Mouse (Mus musculus) CH12F3 (cell line): ENCODE results near the gene AW822073.
"Not testable (repeated sequence)": the region's sequence is repeated elsewhere in the genome, so short reads cannot be mapped to it uniquely, and the experiment has no call there.

Experiments
- in situ Hi-C: fragments of 300-500 bp; cut with MboI; formaldehyde crosslinking; loops from 2 replicates; pipeline ENCODE4 v1.14.3; 2020; ENCODE audit warnings: low sequenced_read_pairs

AW822073 gene

DNA sequence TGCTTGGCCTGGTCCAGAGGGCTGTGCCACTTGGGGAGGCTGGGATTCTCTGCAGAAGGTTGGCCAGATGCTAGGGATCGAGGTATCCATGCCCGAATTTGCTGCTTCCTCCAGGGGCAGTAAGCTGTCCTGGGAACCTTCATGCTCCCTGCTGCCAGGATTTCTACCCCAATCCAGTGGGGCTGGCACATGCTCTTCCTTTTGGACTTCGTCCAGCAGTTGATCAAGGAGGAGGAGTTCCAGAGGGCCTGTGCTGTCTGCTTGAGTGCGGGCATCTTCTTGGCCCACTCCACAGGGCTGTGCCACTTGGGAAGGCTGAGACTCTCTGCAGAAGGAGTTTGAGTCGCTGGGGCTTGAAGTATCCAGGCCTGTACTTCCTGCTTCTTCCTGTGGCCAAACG, 1.6 kb downstream of the AW822073 start:
- in situ Hi-C loops: not testable (repeated sequence)

DNA sequence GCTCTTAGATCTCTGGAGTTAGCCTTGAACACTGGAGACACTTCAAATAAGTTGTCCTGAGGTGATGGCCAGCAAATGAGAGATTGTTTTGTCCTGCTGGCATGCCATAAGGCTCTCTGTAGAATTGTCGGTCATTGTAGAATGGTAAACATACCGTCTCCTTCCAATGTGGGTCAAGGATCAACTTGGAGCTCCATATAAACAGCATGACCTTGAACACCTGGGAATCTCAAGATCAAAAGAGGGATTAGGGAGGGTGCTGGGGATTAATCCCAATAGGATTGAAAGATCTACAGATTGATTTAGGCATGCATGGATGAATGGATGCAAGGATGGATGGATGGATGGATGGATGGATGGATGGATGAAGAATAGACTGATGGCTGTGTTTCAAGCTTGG, 3.2 kb downstream of the AW822073 start:
- in situ Hi-C loops: not testable (repeated sequence)

DNA sequence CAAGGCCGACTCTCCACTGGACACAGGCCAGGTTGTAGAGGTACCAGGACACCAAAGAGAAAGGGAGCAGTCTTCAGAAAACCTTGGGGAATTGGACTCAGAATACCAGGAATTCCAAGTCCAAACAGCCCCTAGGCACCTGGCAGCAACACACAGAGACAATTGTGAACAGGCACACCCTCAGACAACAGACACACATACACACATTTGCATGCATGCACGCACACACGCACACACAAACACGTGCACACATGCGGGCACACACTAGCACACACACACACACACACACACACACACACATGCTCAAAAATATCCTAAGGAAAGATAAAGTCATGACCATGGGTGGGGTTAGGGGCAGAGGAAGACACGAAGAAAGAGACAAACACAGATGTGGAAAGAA, 4.0 kb downstream of the AW822073 start:
- in situ Hi-C loops: no loop called here

DNA sequence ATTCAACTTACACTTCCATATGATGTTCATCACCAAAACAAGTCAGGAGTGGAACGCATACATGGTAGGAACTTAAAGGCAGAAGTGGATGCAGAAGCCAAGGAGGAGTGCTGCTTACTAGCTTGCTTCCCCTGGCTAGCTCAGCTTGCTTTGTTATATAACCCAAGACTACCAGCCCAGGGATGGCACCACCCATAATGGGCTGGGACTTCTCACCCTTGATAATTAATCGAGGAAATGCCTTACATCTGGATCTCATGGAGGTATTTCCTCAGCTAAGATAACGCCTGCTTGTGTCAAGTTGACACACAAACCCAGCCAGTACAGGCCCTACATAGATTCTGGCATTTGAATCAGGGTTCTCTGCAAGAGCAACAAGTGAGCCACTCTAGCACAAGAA, 7.4 kb downstream of the AW822073 start:
- in situ Hi-C loops: no loop called here

DNA sequence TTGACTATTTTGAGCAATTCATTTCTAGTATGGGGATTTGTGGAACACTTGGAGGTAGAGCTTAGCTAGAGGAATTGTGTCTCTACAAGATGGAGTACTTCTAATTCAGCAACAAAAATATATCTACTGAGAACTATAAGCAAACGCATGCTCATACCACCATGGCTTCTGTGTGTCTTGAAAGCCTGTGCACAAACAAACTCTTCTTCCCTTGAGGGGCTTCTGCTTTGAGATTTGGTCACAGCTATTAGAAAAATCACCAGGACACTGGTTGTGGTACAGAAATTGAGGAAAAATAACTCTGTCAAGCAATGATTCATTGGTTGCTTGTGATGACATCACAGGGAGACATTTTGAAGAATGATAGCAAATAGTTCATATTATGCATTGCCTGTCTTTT, 9.4 kb downstream of the AW822073 start:
- in situ Hi-C loops: no loop called here

DNA sequence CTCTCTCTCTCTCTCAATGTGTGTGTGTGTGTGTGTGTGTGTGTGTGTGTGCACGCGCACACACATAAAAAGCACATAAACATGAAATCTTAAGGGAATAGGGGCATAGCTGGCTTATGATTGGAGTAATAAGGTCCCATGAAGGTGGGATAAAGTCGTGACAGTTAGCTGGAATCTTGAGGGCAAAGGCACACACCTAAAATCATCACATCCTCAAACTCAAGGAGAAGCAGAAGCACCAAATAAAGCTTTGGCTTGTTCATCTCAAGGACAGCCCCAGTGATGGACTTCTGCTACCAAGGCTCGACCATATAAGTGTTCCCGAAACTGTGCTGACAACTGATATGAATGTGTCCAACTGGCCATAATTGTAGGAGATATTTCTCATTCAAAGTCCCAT, 9.8 kb downstream of the AW822073 start:
- in situ Hi-C loops: no loop called here

DNA sequence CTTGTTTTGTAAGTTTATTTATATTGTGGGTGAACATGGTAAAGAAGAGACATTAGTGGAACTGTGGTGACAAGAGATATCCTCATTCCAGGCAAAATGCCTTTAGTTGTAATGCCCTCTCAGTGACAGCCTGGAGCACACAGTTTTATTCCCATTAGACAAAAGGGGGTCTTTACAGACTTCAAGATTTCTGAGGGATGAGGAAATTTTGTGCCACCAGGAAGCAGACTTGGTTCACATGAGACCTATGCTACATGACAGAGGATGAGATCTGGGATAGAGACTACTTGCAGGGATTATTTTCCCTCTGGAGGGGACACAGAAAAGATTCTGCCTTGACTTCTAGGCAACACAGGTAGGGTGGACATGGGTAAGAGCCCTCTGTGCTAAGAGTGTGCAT, 10.2 kb downstream of the AW822073 start:
- in situ Hi-C loops: no loop called here

DNA sequence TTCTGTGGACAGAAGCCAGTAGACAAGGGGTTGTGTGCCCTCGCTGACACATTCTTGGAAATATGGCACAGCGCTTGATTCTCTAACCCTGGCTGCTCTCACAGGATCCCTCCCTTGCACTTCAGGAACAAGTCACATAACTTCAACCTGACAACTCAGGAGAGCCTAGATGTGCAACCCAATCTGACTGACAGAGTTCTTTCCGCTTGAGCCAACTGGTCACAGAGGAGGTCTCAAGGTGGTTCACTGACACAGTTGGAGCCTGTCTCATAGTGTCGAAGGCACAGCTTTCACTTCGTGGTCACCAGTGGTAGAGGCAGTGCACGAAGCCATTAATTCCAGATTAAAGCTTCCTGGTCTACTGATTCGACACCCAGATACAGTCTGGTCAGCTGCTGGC, 12.5 kb downstream of the AW822073 start:
- in situ Hi-C loops: no loop called here

DNA sequence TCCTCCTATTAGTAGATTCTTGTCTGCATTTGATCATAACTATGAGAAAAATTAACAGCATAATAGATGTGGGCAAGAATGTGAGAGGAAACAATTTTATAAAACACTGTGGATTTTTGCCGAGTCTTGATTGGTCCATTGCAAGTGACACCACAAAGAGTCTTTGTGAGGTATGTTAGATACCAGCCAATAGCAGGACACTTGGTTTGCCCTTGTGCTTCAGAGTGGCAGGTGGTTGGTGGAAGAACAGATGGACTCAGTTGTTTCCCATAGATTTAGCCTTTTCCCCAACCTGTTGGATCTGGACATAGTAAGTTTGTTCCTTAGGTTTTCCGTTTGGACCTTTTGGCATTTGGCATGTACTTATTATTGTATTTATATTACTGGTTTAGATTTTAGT, 13.5 kb downstream of the AW822073 start:
- in situ Hi-C loops: no loop called here

DNA sequence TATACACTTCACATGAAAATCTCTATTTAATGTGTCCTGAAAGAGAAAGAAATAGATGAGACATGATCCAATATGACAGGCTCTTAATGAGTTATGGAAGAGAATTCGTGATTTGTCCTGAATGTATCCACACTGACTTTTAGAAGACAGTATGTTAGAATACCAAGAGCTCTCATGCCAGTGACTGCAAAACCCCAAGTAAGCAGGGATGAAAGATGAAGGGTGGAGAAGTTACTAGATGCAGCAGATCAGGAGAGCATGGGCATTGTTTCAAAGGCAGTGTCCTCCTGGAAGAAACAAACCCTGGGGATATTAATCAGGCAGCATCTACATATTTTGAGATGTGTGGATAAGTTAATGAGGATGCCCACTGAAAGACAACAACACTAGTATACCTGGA, 14.2 kb downstream of the AW822073 start:
- in situ Hi-C loops: no loop called here

DNA sequence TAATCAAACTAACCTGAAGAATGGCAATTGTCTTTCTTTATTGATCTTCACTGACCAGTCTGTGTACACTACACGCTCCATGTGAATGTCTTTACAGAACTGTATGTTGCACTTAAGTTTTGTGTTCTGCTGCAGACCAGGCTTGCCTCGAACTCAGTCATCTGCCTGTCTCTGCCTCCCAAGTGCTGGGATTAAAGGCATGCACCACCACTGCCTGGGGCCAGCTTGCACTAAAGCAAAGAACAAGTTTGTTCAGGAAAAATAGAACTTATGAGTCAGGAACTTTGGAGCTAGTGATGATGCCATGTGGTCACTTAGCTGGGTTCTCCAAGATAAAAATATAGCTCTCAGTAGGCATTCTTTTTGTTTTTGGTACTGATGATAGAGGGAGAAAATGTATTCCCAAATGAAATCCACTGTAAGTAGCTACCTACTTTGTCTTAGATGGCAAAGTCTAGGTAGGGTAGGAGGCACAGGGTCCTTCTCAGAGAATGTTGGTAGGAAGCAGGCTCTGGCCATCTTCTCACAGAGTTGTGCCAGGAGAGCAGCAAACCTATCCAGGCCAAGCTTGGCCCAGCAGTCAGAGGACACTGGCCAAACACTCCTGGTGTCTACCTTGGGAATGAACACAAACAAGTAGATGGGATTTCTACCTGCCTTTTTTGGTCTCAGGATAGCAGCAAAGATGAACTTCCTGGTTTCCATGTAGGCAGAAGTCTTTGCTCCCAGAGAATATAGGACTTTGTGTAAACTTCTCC, 14.8 kb downstream of the AW822073 start:
- in situ Hi-C loops: no loop called here

DNA sequence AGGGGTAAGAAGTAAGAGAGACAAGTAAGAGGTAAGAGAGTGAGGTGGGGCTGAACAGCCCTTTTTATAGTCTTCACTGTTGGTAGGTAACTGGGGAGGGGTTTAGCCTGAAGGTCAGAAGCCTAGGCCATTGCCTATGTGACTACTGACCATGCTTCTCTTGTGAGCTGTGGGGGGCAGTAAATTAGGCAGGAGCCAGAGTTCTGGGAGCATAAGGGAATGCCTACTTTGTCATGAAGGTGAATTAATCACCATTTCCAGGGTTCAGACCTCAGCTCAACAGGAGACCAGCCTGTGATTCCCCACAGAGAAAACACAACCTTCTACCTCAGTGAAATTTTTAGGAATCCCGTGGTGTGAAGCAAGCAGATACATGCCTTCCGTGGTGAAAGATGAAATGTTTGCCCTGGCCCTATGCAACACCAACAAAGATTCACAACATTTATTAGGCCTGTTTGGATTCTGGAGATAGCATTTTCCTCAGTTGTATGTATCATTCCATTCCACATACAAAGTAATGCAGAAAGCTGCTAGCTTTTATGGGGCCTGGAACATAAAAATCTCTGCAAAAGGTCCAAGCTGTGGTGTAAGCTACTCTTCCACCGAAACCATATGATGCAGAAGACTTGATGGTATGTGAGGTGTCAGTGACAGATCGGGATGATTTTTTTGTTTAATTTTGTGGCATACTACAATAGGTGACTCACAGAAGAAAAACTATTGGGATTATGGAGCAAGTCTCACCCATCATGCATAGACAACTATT, 17.9 kb downstream of the AW822073 start:
- in situ Hi-C loops: no loop called here

DNA sequence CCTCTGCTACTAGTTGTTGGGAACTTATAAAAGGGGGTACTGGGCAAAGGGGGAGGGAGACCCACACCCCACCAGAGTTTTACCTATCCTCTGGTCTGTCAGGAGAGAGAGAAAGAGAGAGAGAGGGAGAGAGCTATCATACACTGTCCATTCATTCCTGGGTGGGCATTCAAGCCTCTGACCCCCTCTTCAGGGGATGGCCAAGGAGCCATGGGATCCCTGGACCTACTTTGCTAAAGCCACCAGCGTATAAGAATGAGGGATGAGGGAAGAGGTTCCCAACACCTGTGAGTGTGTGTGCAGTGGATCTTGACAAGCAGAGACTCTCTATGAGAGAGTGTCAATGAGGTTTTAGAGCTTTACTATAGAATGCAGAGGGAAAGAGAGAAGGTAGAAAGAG, 18.7 kb downstream of the AW822073 start:
- in situ Hi-C loops: no loop called here
